Mouse (Mus musculus): ENCODE data around the gene Klhl40. TPM values are rescaled to one million over a fixed set of nuclear protein-coding genes. Genes with fewer than 3 reads are reported as not detected.

Klhl40 gene
- polyA plus RNA-seq, 1 experiment = not detected

GRCm38 (mm10) chr9:121772412-121772811 lies 5.0 kb upstream of the Klhl40 start:
- Histone ChIP-seq H3K4me3 (ENCODE audit: insufficient read depth, low read length) (no peak overlapping the region), H3K27ac (ENCODE audit: insufficient read depth, low read length) (no peak overlapping the region), H3K4me1 (ENCODE audit: control insufficient read depth, insufficient read depth, low read length) (no peaks in the 10 kb centered on the region)
- TF ChIP-seq CTCF (IDR thresholded peaks at IDR 0.05; ENCODE audit: borderline replicate concordance, insufficient read depth, low read length) (no peak), POLR2A (IDR thresholded peaks at IDR 0.05; ENCODE audit: low read depth, low read length) (no peak)

- Histone ChIP-seq H3K4me1 (ENCODE audit: control insufficient read depth, insufficient read depth, low read length) (no peaks in the 10 kb centered on the region), H3K27ac (ENCODE audit: insufficient read depth, low read length) (no peak overlapping the region)
- TF ChIP-seq POLR2A (IDR thresholded peaks at IDR 0.05; ENCODE audit: low read depth, low read length) (no peak), CTCF (IDR thresholded peaks at IDR 0.05; ENCODE audit: borderline replicate concordance, insufficient read depth, low read length) (no peak)
These were observed 1.5 kb upstream of the Klhl40 start for GRCm38 (mm10) chr9:121775951-121776350.

GRCm38 (mm10) chr9:121776511-121776910 lies 896 bp upstream of the Klhl40 start:
- TF ChIP-seq POLR2A (IDR thresholded peaks at IDR 0.05; ENCODE audit: low read depth, low read length) (no peak), CTCF (IDR thresholded peaks at IDR 0.05; ENCODE audit: borderline replicate concordance, insufficient read depth, low read length) (no peak)
- H3K4me3 ChIP-seq (ENCODE audit: insufficient read depth, low read length) = no peak overlapping the region
- H3K27ac ChIP-seq (ENCODE audit: insufficient read depth, low read length) = no peak overlapping the region
- no peaks in the 10 kb centered on the region for H3K4me1 ChIP-seq (ENCODE audit: control insufficient read depth, insufficient read depth, low read length)

More at GRCm38 (mm10) chr9:121775951-121776350, 1.5 kb upstream of the Klhl40 start:
- no peak overlapping the region for H3K4me3 ChIP-seq (ENCODE audit: insufficient read depth, low read length)

GRCm38 (mm10) chr9:121778066-121778624 lies 738 bp downstream of the Klhl40 start:
- Histone ChIP-seq H3K4me1 (ENCODE audit: control insufficient read depth, insufficient read depth, low read length) (no peaks in the 10 kb centered on the region), H3K4me3 (ENCODE audit: insufficient read depth, low read length) (no peak overlapping the region), H3K27ac (ENCODE audit: insufficient read depth, low read length) (no peak overlapping the region)
- TF ChIP-seq CTCF (IDR thresholded peaks at IDR 0.05; ENCODE audit: borderline replicate concordance, insufficient read depth, low read length) (no peak), POLR2A (IDR thresholded peaks at IDR 0.05; ENCODE audit: low read depth, low read length) (no peak)

- Histone ChIP-seq H3K27ac (ENCODE audit: insufficient read depth, low read length) (no peak overlapping the region), H3K4me1 (ENCODE audit: control insufficient read depth, insufficient read depth, low read length) (no peaks in the 10 kb centered on the region), H3K4me3 (ENCODE audit: insufficient read depth, low read length) (no peak overlapping the region)
- TF ChIP-seq CTCF (IDR thresholded peaks at IDR 0.05; ENCODE audit: borderline replicate concordance, insufficient read depth, low read length) = no peak
- no peak for TF ChIP-seq POLR2A (IDR thresholded peaks at IDR 0.05; ENCODE audit: low read depth, low read length)
These were observed 7.4 kb downstream of the Klhl40 start for GRCm38 (mm10) chr9:121784801-121785200.

GRCm38 (mm10) chr9:121785261-121785660 lies 7.9 kb downstream of the Klhl40 start:
- TF ChIP-seq CTCF (IDR thresholded peaks at IDR 0.05; ENCODE audit: borderline replicate concordance, insufficient read depth, low read length) (no peak), POLR2A (IDR thresholded peaks at IDR 0.05; ENCODE audit: low read depth, low read length) (no peak)
- Histone ChIP-seq H3K4me1 (ENCODE audit: control insufficient read depth, insufficient read depth, low read length) (no peaks in the 10 kb centered on the region), H3K4me3 (ENCODE audit: insufficient read depth, low read length) (no peak overlapping the region), H3K27ac (ENCODE audit: insufficient read depth, low read length) (no peak overlapping the region)

- Histone ChIP-seq H3K27ac (ENCODE audit: insufficient read depth, low read length) (no peak overlapping the region), H3K4me3 (ENCODE audit: insufficient read depth, low read length) (no peak overlapping the region), H3K4me1 (ENCODE audit: control insufficient read depth, insufficient read depth, low read length) (no peaks in the 10 kb centered on the region)
- TF ChIP-seq POLR2A (IDR thresholded peaks at IDR 0.05; ENCODE audit: low read depth, low read length) = no peak
- TF ChIP-seq CTCF (IDR thresholded peaks at IDR 0.05; ENCODE audit: borderline replicate concordance, insufficient read depth, low read length) = no peak
These were observed 9.0 kb downstream of the Klhl40 start for GRCm38 (mm10) chr9:121786359-121786758.

- TF ChIP-seq POLR2A (IDR thresholded peaks at IDR 0.05; ENCODE audit: low read depth, low read length) = no peak
- no peak for TF ChIP-seq CTCF (IDR thresholded peaks at IDR 0.05; ENCODE audit: borderline replicate concordance, insufficient read depth, low read length)
- Histone ChIP-seq H3K4me1 (ENCODE audit: control insufficient read depth, insufficient read depth, low read length) (no peaks in the 10 kb centered on the region), H3K4me3 (ENCODE audit: insufficient read depth, low read length) (no peak overlapping the region), H3K27ac (ENCODE audit: insufficient read depth, low read length) (no peak overlapping the region)
These were observed 13.8 kb downstream of the Klhl40 start for GRCm38 (mm10) chr9:121791206-121791605.

GRCm38 (mm10) chr9:121791757-121792521 lies 14.5 kb downstream of the Klhl40 start, which contains the start of gene Hhatl:
TSS of gene Hhatl (minus strand) at chr9:121792507.
- TF ChIP-seq POLR2A (IDR thresholded peaks at IDR 0.05; ENCODE audit: low read depth, low read length) (no peak), CTCF (IDR thresholded peaks at IDR 0.05; ENCODE audit: borderline replicate concordance, insufficient read depth, low read length) (no peak)
- Histone ChIP-seq H3K4me3 (ENCODE audit: insufficient read depth, low read length) (no peak within 1 kb of the TSS), H3K27ac (ENCODE audit: insufficient read depth, low read length) (no peak within 1 kb of the TSS), H3K4me1 (ENCODE audit: control insufficient read depth, insufficient read depth, low read length) (no peaks in the 10 kb centered on the region)

GRCm38 (mm10) chr9:121794972-121795539 lies 17.6 kb downstream of the Klhl40 start:
- H3K4me3 ChIP-seq (ENCODE audit: insufficient read depth, low read length) = no peak overlapping the region
- TF ChIP-seq CTCF (IDR thresholded peaks at IDR 0.05; ENCODE audit: borderline replicate concordance, insufficient read depth, low read length) (no peak), POLR2A (IDR thresholded peaks at IDR 0.05; ENCODE audit: low read depth, low read length) (no peak)
- H3K27ac ChIP-seq (ENCODE audit: insufficient read depth, low read length) = no peak overlapping the region
- H3K4me1 ChIP-seq (ENCODE audit: control insufficient read depth, insufficient read depth, low read length) = no peaks in the 10 kb centered on the region
